Mouse (Mus musculus) effector memory CD4-positive, alpha-beta T cell, adult 7 months (primary cell): ENCODE data around the gene Rnf151. TPM values are rescaled to one million over a fixed set of nuclear protein-coding genes. Genes with fewer than 3 reads are reported as not detected.

Experiments
- polyA plus RNA-seq: library from polyadenylated mRNA; unstranded; fragments of 100-300 nt; shearing (Covaris generic); gene quantifications from one replicate; pipeline ENCODE4 v1.2.1, GENCODE M21; 2017

The Rnf151 gene
- polyA plus RNA-seq = not detected

DNA sequence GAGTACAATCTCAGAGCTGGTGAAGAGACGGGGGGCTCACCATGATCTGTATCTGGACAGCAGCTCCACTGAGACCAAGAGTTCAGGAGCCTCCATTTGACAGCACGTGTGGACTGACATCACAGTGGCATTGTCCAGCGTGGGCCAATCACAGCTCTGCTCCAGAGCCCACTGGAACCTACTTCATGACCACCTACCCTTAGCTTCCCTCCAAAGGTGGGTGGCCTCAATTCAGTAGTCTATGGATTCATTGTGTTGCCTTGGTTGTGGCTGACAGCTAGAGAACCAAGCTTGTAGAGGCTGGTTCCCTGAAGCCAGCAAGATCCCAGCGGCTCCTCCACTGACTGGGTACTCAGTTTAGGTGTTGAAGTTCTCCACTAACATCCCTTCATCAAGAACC, at the start of gene Rnf151, which contains the start of gene Rps2:
Gene Rnf151, minus strand, starts transcription at position 121 of the 400 bp plus-strand sequence.
Gene Rps2, plus strand, starts transcription at position 174 of the 400 bp plus-strand sequence.

DNA sequence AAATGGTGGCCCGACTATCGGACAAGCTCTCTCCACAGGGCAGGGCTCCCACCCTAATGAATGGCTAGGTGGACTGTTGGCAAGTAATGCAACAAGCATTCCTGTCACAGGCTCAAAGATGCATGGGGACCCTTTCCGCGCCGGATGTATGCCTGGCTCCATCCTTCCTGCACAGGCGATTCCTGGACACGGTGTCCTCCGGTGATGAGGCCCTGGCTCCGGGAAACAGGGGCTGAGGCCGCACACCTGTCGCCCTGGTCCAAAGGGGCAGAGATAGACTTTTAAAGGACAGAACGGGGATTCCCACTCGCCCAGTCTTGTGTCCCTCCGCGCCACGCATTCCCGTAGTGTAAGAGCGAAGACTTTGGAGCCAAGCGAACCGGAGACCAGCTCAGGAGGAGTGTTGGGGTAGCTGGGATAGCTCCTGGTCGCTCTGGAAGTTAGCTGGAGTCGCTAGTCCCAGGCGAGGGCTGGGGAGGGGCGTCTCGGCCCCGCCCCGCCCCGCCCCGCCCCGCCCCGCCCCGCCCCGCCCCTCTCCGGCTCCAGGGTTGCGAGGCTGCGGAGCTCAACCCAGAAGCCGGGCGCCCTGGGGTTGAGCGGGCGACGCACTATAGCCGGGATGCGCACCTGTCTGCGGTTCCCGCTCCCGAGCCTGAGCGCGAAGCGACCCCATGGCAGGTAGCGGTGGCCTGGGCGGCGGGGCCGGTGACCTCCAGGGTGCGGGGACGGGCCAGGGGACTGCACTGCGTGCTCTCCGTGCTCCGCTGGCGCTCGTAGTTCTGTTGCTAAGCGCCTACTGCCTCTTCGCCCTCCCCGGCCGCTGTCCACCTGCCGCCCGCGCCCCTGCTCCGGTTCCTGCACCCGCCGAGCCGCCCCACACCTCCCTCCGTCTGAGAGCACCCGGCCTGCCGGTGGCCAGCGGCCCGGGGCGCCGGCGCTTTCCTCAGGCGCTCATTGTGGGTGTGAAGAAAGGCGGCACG, 34.8 kb upstream of the Rnf151 start, which contains the start of gene Hs3st6:
Gene Hs3st6, plus strand, starts transcription at position 574 of the 980 bp plus-strand sequence.

DNA sequence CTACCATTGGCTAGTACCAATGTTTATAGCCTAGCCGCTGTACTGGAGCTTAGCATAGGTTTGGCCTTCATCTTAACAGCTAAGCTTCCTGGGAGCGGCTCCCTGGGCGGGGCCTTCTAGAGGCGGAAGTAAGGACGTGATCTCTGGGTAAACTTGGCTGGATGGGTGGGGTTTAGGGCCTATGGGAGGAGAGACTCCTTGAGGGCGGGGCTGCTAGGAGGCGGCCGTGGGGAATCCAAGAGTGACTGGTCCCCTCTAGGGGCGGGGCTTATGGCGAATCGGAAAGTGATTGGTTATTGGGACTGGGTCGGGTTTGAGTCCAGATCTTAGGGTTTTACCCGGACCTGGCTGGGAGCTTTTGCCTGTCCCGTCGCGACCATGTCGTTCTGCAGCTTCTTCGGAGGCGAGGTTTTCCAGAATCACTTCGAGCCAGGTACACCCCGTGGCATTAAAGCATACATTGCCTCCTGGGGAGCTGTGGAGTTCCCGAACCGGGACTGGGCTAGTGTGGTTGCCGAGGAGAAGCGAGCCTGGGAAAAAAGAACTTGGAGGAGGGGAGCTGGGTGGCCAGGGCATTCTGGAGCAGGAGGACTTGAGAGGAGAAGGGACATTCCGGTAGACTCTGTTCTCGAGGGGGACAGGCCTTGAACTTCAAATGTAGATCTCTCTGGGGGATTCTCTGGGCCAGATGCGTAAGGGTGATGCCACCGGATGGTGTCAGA, 18.6 kb upstream of the Rnf151 start, which contains the start of gene Msrb1:
Gene Msrb1, plus strand, starts transcription at position 313 of the 722 bp plus-strand sequence.

DNA sequence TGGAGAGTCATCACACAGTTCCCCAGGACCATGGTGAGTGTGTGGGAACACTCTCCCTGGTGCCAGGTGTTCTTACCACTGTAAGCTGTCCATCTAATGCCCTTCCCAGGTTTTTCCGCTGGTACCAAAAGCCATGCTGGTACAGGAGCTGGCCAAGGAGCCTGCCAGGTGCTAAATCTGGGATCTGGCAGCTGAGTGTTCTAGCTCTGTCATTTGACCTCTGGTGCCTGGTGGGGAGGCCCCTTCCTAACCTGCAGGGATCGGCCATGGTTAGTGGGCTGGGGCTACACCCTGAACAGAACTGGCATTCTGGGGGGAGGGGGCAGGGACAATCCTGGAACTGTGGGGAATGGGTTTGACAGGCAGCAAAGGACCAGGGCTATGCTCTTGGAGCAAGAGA, 9.8 kb upstream of the Rnf151 start, which contains the start of gene Rpl3l:
Gene Rpl3l, plus strand, starts transcription at position 203 of the 400 bp plus-strand sequence.

DNA sequence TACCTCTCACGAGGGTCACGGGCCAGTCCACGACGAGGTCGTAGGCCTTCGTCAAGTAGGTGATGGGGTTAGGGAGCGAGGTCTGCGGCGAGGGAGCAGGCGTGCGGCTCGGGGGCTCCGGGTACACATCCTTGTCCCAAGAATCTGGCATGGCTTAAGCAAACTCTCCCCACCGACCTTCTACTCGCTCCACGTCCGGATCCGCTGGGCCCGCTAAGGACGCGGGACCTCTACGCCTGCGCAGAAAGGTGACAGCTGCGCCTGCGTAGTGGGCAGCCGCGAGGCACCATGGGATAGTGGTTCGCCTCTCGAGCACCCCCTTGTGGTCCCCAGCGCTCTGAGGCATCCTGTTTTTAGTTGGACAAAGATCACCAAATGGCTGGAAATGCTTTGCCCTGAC, 6.3 kb upstream of the Rnf151 start, which contains the start of gene Ndufb10:
Gene Ndufb10, minus strand, starts transcription at position 295 of the 400 bp plus-strand sequence.

DNA sequence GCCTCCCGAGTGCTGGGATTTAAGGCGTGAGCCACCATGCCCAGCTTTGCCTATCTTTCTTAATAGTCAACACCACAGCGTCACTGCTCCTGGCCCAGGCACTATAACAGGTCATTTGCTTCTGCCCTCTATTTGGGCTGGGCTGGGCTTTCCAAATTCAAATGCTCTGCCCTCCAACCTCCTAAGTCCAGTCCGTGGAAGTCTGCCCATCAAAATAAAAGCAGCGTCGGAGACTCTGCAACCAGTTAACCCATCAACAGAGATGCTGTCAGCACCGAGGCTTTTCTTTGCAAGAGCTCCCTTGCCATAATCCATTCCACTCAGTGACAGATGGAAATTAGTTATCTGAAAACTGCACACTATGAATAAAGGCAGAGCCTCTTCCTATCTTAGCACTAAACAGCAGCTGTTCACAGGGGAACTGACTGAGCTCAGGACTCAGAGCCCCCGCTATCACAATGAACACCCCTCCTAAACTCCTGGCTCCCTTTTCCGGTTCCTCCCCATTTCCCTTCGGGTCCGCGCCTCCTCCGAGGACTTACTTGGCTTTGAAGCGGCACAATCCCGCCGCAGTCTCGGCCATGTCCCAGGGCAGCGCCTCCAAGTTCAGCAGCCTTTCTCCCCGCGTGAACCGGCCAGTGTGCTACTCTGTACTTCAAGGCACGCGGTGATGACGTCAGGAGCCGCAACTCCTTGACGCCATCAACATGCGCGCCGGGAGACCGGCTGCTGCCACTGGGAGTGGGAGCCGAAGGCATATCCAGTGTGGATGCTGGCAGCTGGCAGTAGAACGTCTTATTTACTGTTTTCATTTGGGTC, 10.7 kb downstream of the Rnf151 start, which contains the start of gene Tbl3:
Gene Tbl3, minus strand, starts transcription at position 679 of the 819 bp plus-strand sequence.

DNA sequence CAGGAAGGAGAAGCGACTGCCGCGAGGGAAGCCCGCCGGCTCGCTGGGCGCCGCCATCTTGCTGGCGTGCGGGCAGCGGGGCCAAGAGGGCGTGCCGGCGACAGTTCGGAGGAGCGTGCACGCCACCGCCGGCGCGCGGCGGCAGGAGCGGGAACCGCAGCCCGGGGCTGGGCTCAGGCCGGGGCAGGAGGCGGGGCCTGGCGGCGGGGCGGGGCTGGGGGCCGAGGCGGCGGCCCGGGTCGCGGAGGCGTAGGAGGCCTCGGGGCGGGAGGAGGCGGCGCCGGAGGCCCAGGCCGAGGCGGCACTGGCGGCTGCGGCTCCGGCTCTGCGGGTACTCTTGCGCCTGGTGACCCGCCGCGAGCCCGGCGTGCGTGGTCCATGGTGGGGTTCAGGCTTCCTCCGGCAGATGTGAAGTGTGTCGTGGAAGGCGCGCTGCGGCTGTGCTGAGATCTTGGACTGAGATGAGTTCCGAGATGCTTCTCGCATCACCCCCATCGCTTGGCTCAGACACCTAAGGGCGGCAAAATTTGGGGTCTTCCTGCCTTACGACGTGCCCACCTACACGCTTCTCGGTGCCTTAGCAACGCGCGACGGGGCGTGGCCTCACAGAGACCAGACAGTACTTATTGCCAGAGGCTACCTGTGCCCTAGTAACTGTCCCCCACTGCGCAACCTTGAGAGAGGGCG, 21.7 kb downstream of the Rnf151 start, which contains the start of the genes Gfer and Noxo1:
Gene Gfer, minus strand, starts transcription at position 146 of the 687 bp plus-strand sequence.
Gene Noxo1, plus strand, starts transcription at position 224 of the 687 bp plus-strand sequence.

DNA sequence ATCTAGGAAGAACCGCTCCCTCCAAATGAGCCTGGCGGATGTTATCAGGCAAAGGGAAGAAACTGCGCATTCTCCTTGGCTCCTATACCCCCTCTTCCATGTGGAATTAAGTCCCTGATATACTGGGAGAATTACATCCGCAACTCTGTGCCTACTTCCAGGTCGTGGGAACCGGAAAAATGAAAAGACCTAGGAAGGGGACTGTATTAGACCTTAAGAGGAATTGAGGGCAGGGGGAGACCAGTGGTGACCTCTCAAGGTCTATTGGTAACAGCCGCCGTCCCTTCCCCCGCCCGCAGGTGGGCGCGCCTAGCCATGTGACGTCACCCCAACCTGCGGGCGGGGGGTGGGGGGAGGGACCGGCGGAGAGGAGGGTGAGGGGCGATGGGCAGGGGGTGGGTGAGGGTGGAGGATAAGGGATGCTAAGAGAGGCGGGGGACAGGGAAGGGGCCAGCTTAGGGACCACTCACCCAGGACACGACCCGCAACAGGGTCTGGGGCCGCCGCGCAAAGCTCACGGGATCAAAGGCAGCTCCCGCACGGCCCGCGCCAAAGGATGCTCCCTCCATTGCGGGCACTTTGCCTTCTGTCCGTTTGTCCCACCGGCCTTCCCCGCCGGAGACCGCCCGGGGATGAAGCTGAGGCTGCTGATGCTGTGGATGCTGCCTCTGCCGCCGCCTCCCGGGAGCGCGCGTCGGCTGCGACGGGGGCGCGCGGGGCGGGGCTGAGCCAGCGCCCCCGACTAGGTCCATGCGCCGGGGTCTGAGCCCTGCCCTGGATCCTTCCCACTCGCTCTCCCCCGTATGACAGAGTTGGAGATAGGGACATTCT, 28.4 kb downstream of the Rnf151 start, which contains the start of gene Syngr3:
Gene Syngr3, minus strand, starts transcription at position 705 of the 831 bp plus-strand sequence.

DNA sequence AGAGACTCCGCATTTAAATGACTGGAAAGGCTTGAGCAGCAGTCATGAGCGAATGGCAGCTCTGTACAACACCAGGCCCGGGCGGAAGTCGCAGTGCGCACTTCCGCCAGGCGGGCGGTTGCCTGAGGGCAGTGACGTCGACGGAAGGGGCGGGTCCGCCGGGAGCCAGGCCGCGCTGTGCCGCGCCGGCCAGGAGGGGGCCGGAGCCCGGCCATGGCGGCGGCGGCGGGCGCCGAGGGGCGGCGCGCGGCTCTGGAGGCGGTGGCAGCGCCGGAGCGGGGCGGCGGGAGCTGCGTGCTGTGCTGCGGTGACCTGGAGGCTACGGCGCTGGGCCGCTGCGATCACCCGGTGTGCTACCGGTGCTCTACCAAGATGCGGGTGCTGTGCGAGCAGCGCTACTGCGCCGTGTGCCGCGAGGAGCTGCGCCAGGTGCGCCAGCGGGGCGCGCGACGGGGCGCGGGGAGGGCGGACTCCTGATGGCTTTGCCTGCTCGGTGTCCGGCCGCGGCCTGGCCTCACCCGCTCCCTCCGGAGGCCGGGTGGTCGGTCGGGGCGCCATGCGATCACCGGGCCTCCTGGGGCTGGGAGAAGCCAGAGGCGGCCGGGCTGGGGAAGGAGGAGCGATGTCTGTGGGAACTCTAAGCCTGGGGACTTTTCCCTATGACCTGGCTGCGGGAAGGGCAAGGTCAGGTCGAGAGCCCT, 48.2 kb downstream of the Rnf151 start, which contains the start of gene Zfp598:
Gene Zfp598, plus strand, starts transcription at position 143 of the 701 bp plus-strand sequence.

Other genes with a start within 250 kb of the Rnf151 start
- 118 TPM for gene E4f1, start 247.8 kb downstream of the Rnf151 start, polyA plus RNA-seq
- gene Pgp, start 247.7 kb downstream of the Rnf151 start, polyA plus RNA-seq = 14.9 TPM
- 0.74 TPM for gene Bricd5, start 244.2 kb downstream of the Rnf151 start, polyA plus RNA-seq
- gene Mlst8, start 239.0 kb downstream of the Rnf151 start, polyA plus RNA-seq = 18.7 TPM
- 0.39 TPM for gene Caskin1, start 229.5 kb downstream of the Rnf151 start, polyA plus RNA-seq
- 57.3 TPM for gene Traf7, start 190.1 kb downstream of the Rnf151 start, polyA plus RNA-seq
- gene Rab26, start 183.9 kb downstream of the Rnf151 start, polyA plus RNA-seq = 2.1 TPM
- gene Pkd1, start 168.2 kb downstream of the Rnf151 start, polyA plus RNA-seq = 41.2 TPM
- 34.6 TPM for gene Tsc2, start 85.4 kb downstream of the Rnf151 start, polyA plus RNA-seq
- gene Nthl1, start 85.4 kb downstream of the Rnf151 start, polyA plus RNA-seq = 3.4 TPM
- gene Slc9a3r2, start 67.7 kb downstream of the Rnf151 start, polyA plus RNA-seq = not detected
- not detected for gene Npw, start 59.6 kb downstream of the Rnf151 start, polyA plus RNA-seq
- 17.8 TPM for gene Zfp598, start 48.4 kb downstream of the Rnf151 start, polyA plus RNA-seq
- gene Syngr3, start 28.1 kb downstream of the Rnf151 start, polyA plus RNA-seq = 1.9 TPM
- gene Gfer, start 21.9 kb downstream of the Rnf151 start, polyA plus RNA-seq = 27.8 TPM
- 2.1 TPM for gene Noxo1, start 21.8 kb downstream of the Rnf151 start, polyA plus RNA-seq
- 45.0 TPM for gene Tbl3, start 10.4 kb downstream of the Rnf151 start, polyA plus RNA-seq
- 933 TPM for gene Rps2, start 53 bp upstream of the Rnf151 start, polyA plus RNA-seq
- 150 TPM for gene Ndufb10, start 6.4 kb upstream of the Rnf151 start, polyA plus RNA-seq
- not detected for gene Rpl3l, start 9.8 kb upstream of the Rnf151 start, polyA plus RNA-seq
- gene Msrb1, start 18.6 kb upstream of the Rnf151 start, polyA plus RNA-seq = 9.2 TPM
- not detected for gene Hs3st6, start 34.9 kb upstream of the Rnf151 start, polyA plus RNA-seq
- not detected for gene Meiob, start 86.2 kb upstream of the Rnf151 start, polyA plus RNA-seq
- 30.3 TPM for gene Hagh, start 122.1 kb upstream of the Rnf151 start, polyA plus RNA-seq
- gene Fahd1, start 132.3 kb upstream of the Rnf151 start, polyA plus RNA-seq = 0.34 TPM
- not detected for gene Igfals, start 147.9 kb upstream of the Rnf151 start, polyA plus RNA-seq
- gene Nubp2, start 168.3 kb upstream of the Rnf151 start, polyA plus RNA-seq = 65.8 TPM
- 82.4 TPM for gene Spsb3, start 168.6 kb upstream of the Rnf151 start, polyA plus RNA-seq
- 22.2 TPM for gene Eme2, start 177.0 kb upstream of the Rnf151 start, polyA plus RNA-seq
- 49.7 TPM for gene Mrps34, start 177.1 kb upstream of the Rnf151 start, polyA plus RNA-seq
- gene Nme3, start 178.4 kb upstream of the Rnf151 start, polyA plus RNA-seq = 26.7 TPM
- 50.7 TPM for gene Mapk8ip3, start 218.9 kb upstream of the Rnf151 start, polyA plus RNA-seq
- gene Jpt2, start 242.6 kb upstream of the Rnf151 start, polyA plus RNA-seq = 23.0 TPM